Mouse (Mus musculus) adrenal gland, adult 2 months (tissue): ENCODE data around the gene Commd9. TPM values are rescaled to one million over a fixed set of nuclear protein-coding genes. Genes with fewer than 3 reads are reported as not detected.

ENCODE experiments used
- DNase-seq: peaks from one replicate; pipeline ENCODE4 v3.0.0; 2021
- long read RNA-seq: library from polyadenylated mRNA; stranded (forward); transcript quantifications from one replicate; pipeline ENCODE4 v2.0.0, GENCODE M21; 2021
- polyA plus RNA-seq: library from polyadenylated mRNA; depleted of rRNA; stranded (reverse); fragments of >200 nt; gene quantifications from 2 replicates; pipeline ENCODE4 v1.2.3, GENCODE M21; 2012; rRNA removed
- total RNA-seq, 2 experiments: library from RNA; stranded (reverse); gene quantifications; 2 replicates each; pipeline ENCODE4 v1.2.3; 2021

Commd9 gene
- total RNA-seq (10 to 100 TPM; 40.8 to 54.0 TPM), polyA plus RNA-seq (37.6 and 46.8 TPM in 2 replicates)
- long read RNA-seq, transcript Commd9-201 (6 exons, 1,191 nt): major isoform, 33 of 40 reads
- long read RNA-seq, partial matches to known transcripts: 2 of 40 reads
- long read RNA-seq, other reads (novel, unspliced or antisense): 5 of 40 reads

DNA sequence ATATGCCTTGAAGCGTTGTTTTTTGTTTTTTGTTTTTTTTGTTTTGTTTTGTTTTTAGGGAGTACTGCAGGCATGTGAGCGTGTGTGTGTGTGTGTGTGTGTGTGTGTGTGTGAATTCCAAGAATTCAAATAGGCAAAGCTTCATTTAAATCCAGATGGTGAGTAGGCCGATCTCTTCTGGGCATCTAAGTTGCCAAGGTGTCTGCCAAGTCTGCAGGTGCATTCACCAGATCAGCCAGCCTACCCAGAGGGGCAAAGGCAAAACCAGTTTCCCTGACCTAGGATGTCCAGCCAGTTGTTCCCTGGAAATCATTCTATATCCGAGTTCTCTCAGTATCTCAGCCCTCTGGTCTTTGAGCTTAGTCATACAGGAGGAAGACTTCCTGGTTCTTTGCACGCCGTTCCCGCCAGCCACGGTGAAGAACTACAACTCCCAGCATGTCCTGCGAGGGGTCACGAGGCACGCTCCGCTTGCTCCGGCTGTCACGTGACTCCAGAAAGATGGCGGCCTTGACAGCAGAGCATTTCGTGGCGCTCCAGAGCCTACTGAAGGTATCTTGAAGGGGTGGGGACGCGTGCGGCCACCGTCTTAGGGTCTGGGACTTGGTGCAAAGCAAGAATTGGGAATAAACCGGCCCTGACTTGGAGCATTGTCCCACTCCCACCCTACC is at the start of gene Commd9:
Gene Commd9, plus strand, starts transcription at position 480 of the 671 bp plus-strand sequence.
- DNase-seq: peak; percentile 96

DNA sequence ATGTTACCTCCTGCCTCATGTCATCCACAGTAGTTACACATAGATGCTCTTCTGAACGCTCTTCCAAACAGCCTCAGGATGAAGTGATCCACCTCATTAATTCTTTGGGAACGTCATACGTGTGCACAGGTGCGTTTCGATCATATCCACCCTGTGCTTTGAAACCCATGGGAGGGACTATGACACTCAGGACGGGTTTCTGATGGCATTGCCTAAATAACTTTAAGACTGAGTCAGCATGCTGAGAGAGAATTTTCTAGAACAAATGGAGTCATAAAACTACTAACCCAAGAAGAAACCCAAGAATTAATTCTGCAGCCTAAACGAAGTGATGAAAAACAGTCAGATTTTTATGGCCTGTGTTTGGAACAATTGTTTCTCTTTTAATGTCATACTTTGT is 43.3 kb upstream of the Commd9 start:
- no peak for DNase-seq

DNA sequence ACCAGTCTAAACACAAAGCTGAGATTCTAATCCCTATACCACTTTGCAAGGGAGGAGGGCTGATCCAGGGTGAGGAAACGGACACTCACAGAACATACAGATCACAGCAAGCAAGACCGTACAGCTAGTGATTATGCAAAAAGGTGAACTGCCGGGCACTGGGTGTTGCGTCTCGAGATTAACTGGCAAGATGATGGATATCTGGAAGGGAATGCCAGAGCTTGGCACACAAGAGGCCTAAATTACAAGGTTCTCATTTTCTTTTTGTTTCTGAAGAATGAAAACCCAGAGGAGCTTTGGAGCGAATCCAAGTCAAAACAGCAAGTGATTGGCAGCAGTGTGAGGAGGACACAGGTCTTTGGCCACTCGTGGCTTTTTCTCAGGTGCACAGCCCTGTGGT is 31.3 kb upstream of the Commd9 start:
- DNase-seq: no peak

DNA sequence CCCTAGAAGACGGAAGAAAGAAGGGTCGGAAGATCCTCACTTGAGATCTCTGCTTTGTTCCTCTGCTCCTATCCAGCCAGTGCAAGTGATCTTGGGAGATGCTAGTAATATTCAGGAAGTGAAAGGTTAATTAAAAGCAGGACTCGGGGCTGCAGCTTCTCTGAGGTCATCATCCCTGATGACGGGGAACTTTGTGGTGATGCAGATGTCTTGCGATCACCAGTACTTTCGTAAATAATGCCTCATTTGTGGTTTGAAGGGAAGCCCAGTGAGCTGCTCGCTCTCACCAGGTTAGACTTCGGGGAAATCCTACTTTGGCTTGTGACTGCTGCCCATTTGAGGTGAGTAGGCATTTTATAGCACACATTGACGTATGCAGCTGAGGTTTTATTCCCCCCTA is 29.9 kb upstream of the Commd9 start:
- DNase-seq: no peak

DNA sequence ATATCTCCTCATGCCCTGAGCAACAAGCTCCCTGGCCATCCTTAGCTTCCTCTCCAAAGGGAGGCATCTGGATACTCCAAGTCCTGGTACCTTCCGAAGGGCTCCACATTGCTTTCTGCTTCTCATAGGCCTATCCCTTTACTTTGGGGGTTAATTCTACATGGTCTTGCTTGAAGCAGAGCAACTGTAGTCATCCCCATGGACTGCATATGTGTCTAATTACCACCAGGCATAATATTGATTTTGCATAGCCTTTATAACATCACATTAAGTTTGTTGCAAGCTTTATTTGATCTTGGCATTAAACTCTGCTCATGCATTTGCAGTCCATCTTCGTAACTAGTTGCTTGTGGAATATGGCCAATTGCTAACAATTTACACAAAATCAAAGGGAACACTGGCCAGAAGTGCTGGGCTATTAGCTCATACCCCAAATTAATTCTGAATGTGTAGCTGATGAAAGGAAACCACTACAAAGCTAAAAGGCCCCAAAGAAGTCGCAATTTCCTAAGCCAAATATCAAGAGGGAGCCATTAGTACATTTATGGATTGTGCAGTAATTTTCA is 25.0 kb upstream of the Commd9 start:
- no peak for DNase-seq

DNA sequence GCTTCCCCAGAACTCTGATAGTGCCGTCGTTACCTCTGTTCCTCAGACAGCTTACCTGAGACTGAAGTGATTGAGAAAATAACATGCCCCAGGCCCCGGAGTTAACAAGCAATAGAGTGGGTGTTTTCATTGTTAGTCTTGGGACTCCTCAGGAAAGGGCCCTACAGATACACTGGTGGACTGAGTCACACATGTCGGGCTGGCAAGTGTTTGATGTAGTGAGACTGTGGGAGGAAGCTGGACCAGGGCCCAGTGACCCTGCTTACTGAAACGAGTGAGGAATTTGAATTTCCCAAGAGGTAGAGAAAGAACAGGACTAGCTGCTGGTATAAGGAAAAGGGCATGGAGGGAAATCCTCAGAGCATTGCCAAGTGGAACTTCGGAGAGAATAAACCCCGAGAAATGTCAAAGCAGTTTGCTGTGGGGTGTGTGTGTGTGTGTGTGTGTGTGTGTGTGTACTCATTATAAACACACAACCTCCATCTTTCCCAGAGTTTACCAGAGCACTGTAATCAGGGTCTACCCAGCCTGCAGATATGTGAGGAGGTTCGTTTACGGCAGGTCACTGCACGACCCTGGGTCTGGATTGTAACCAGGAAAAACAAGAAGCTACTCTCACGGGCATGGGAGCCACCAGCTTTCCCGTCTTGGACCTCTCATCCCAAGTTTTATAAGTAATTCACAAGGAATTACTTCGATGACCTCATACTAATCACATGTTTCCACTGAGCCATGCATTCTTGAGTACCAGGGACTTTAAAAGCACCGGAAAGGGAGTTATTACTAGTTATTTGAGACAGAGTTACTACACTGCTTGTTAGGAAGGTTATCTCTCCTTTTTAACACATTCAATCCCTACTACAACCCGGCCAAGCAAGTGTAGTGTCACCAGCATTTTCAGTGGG is 23.6 kb upstream of the Commd9 start:
- DNase-seq: peak; percentile 85

DNA sequence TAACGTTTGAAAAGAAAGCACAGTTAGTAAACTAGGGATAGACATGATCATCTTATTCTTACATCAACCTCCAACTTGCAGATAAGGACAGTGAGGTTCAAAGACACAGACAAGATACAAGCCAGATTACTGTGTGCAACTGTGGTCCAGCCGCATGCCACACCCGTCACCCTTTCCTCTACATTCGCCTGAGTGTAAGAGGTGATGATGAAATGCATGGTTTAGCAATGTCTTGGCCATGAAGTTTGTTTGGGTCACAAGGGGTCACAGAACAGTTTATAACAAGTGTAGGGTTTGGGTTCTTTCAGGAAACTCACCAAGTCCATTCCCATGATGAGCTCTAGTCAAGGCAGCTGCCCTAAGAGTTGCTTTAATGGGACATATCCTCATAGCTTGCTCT is 17.4 kb upstream of the Commd9 start:
- DNase-seq: peak; percentile 20

DNA sequence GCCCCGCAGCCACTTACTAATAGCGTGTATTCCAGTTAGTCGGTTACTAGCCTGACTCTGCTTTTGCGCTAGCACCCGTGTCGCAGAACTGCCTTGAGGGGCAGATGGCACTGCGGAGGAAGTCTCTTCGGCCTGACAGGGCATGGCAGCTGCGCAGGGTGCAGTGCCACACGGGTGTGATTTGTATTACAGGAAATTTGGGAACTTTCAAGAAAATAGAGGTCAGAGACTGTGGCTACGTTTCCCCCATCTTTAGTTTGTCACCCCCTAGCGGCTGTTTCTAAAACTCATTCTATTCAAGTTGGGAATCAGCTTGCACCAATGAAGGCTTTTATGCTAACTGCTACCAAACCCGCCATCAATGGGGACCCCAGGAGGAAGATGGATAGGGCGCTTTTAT is 14.9 kb upstream of the Commd9 start:
- DNase-seq: peak; percentile 41

DNA sequence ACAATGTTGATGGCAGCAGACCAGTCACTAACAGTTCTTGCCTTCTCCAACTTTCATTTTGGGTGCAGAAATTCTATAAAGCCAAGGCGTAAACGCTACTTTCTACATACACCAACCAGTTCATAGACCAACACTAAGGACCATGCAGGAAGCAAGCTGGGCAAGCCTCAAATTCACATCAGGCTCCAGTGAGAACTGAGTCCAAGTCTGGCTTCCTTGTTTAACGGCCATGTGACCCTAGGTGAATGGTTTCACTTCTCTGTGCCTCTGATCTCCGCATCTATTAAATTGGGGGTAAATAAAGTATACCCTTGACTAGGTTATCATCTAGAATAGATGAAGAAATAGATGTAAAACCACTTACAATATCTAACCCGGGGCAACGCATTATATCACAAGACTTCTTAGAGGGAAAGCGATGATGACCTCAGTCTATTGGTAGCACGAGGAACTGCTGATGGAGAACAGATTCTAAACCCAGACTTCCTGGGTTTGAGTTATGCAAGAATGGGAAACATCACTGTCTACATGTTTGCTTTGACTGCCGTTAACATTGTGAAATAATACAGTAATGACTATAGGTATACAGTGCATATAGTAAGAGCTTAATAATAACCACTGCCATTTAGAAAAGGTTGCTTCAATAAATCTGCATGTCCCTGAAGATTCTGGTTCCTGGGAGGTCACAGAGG is 4.4 kb upstream of the Commd9 start:
- no peak for DNase-seq

DNA sequence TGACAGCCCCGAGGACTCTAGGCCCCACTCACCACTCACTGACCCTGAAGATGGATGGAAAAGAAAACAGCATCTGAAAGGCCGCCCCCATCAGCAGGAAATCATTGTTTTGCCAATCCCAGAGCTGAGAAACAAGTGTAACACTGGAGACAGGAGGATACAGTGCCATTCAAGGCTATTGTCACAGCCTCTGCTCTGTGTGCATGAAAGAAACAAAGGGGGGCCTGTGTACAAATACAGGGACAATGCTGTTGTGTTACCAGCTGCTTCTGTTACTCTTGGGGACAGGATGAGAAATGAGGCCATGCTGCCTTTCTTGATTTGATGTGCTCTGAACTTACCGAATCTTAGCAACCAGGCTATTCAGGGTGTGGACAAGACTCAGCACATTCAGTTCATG is 3.0 kb upstream of the Commd9 start, which contains the start of gene Prr5l:
Gene Prr5l, minus strand, starts transcription at position 30 of the 400 bp plus-strand sequence.
- DNase-seq: no peak

DNA sequence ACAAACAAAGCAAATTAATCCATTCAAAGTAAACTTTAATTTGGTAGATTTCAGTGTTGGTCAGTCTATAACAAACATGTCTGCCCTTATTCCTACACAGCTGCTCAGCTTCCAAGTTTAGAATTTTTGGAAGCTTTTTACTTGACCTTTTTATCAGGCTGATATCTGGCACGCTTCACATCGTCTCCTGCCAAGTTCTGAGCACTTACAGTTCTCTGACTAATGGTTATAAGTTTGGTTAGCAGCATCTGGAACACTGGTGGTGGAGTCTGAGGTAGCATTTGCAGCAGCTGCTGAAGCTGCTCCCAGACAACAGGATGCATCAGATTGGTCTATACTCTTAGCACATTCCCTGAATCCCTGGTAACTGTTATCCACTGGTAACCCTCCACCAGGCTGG is 1.8 kb upstream of the Commd9 start:
- DNase-seq: peak; percentile 78

DNA sequence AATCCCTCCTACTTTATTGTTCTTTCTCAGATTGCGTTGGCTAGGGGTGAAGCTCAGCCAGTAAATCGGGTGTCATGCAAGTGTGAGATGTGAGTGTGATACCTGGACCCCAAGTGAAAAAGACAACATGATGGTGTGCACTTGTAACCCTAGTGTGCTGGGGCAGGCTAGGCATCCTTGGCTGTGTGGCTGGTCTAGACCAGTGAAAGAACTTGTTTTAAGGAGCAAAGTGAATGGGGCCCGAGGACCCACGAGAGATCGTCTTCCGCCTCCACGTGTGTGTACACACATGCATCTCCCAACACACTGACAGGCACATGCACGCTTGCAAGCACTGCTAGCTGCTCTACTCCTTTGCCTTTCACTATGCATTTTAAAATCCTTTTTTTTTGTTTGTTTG is 2.8 kb downstream of the Commd9 start:
- DNase-seq: no peak

DNA sequence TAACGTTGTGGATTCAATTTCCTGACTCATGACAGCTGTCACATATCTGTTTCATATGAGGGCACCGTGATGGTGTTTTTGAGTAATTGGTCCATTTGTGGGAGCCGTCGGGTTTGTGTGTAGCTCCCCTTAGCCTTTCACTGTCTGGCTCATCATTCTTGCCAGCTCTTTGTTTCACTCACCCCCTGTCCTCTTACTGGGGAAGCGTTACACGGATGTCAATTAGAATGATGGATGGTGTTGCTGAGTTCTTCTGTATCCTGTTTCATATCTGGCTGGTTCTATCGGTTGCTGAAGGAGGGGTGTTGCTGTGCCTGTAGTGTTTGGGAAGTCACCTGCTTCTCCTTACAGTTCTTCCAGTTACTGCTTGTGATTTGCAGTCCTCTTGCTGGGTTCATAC is 5.1 kb downstream of the Commd9 start:
- DNase-seq: no peak

DNA sequence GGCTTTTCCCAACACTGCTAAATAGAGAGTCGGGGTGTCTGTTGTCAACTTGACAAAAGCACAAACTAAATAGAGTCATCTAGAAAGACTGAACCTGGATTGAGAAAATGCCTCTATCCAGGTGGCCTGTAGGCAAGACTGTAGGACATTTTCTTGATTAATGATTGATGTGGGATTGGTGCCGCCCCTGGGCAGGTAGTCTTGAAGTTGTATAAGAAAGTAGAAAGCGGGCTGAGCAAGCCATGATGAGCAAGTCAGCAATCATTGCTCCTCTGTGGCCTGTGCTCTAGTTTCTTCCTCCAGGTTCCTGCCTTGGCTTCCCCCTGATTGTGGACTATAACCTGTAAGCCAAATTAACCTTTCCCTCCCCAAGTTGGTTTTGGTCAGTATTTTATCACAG is 8.1 kb downstream of the Commd9 start:
- DNase-seq: no peak

DNA sequence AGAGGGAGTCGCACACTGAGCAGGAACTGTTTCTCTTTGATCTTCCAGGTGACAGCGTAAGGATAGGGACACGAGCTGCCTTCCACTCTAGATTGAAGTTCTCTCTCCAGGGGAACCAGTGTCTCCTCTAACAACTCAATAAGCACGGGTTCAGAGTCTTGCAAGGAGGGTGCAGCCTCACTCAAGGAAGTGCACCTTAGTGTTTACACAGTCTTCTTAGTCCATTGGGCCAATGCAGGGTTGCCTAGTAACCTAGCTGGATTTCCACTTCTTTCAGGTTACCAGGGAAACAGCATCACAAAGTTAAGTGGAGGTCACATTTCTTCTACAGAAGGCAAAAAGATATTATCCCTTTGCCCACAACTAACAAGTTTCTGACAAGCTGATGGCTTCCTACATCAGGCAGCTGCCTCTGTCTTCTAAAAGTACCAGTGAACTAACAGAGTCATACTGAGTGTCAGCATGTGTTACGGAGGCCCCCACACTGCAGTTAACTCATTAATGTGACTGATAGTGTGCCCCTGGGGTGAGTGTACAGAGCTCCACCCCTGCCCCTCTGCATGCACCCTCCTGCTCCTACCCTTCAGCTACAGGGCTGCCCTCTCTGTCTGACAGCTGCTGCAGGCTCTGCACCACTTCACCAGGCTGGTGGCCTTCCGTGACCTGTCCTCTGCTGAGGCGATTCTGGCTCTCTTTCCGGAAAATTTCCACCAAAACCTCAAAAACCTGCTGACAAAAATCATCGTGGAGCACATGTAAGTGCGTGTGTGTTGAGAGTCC is 10.6 kb downstream of the Commd9 start:
- DNase-seq: no peak

DNA sequence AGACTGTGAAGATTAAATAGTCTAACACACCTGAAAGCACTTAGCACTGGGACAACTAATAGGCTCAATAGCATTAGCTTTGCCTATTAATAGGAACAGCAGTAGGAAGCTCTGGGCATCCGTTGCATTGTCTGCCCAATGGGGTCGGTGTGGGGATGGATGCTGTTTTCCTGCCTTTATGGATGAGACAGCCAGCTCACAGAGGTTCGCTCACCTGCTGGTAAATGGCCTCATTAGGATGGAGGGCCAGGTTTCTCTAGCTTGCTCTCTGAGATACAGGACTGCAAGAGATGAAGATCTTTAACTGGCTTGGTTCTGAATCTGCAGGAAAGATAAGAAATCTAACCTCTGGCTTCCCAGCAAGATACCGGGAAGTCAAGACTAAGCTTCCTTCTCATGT is 16.1 kb downstream of the Commd9 start:
- no peak for DNase-seq

DNA sequence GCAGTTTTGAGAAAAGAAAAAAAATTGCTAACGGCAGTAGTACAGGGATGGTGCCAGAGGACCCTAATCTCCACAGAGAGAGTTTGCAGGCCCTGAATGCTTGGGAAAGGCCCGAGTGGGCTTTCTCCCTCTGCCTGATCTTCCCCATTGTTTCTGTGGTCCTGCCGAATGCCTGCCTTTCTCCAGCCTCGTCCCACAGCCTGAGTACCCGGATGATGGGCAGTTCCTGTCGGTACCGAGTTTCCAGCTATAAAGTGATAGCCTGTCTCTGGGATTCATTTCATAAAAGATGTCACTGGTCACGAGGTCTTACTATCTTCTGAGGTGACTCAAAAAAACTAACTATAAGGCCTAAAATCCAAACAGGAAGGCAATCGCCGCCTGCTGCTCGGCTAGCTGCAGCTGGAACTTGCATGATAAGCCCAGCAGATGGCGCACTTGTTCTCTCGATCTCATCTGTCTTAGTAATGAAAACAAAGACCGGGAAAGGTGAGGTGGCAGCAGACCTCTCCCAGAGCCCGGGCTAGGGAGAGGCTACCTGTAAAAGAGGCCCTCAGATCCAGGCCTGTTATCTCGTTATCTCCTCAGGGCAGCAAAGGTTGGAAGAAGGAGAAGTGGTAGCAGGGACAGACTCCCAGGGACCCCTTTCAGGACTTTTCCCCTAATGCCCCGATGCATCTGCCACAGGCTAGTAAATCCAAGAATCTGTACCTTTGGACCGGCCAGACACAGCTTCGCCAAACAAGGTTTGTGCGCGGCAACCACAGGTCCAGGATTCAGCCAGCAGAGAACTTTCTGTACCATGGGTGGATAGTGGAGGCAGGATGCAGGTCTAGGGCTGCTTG is 19.7 kb downstream of the Commd9 start:
- peak; percentile 72 for DNase-seq

DNA sequence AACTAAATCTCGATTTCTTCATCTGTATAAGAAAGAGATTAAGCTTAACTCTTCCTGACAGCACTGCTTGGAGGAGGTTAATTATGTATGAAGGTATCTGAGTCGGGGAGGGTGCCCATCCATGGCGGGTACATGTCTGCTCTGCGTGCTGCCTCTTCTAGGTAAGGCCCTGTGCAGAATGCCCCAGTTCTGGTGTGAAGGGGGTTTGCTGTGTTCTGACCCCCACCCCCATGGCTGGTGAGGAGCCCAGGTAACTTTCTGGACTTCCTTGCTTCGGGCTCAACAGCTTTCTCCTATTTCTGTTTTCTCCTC is 20.3 kb downstream of the Commd9 start:
- DNase-seq: no peak

DNA sequence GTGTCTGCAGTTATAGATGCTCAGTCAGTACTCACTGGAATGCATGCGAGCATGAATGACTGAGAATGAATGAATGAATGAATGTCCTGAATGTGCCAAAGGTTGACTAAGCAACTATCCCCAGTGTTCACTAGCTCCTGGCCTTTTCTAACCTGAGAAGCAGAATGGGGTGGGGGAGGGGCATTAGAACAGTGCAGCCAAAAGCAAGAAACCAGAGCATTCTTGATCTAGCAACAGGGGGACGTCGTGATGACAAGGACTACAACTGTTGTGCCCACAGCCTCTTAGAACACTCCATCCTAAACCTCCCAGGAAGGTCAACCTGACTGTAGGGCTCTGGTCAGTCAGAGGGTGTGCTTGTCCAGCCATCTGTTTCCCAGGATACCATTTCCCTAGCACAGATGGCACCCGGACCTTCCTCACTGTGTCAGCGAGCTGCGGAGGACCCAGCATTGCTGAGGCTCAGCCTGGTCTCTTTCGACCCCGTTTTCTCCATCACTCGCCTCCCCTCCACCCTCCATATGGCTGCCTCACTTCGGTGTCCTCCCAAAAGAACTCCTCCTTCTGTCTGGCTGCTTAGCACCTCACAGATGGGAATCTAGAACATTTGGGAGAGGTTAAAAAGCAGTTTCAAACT is 21.5 kb downstream of the Commd9 start:
- DNase-seq: no peak

DNA sequence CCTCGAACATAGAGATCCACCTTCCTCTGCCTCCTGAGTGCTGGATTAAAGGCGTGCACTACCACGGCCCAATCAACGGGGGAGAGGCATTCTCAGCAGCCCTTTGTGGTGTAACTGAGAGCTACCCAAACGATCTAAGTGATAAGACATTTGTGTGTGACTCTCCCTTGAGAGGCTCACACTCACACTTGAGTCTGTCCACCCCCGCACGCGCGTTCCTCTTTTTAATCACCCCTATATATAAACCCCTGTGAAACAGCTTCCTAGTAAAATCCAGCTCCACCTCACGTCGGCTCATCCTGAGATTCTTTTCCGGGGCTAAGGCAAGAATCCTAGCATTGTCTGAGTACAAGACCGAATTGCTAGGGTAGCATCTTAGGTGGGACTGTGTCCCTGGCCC is 22.7 kb downstream of the Commd9 start:
- DNase-seq: no peak
